Mouse (Mus musculus): ENCODE results near the gene Adamts8. TPM values are rescaled to one million over a fixed set of nuclear protein-coding genes. Genes with fewer than 3 reads are reported as not detected.

Adamts8 gene
- polyA plus RNA-seq, 1 experiment from 2014 or later: 1.2 TPM

- no peak overlapping the region for H3K4me2 ChIP-seq (ENCODE audit: low read depth, low read length)
- no peaks in the 10 kb centered on the region for H3K27me3 ChIP-seq (ENCODE audit: control insufficient read depth, insufficient read depth, low read length)
- no peak for ATAC-seq (ENCODE audit: low read depth)
- no peaks in the 10 kb centered on the region for H3K36me3 ChIP-seq (ENCODE audit: control insufficient read depth, insufficient read depth, low read length)
- H3K4me3 ChIP-seq (ENCODE audit: low read depth, low read length): no peak overlapping the region
- WGBS: 54% methylated on average over 5 of the region's 5 CpGs
- H3K27ac ChIP-seq (ENCODE audit: low read depth, low read length): no peak overlapping the region
- no peaks in the 10 kb centered on the region for H3K4me1 ChIP-seq (ENCODE audit: control insufficient read depth, insufficient read depth, low read length)
- no peak overlapping the region for H3K9ac ChIP-seq (replicated peaks; ENCODE audit: low read depth, low read length)
- H3K9me3 ChIP-seq (ENCODE audit: control insufficient read depth, low read length): no peaks in the 10 kb centered on the region
These were observed 34.6 kb upstream of the Adamts8 start for GRCm38 (mm10) chr9:30907677-30908295.

DNA sequence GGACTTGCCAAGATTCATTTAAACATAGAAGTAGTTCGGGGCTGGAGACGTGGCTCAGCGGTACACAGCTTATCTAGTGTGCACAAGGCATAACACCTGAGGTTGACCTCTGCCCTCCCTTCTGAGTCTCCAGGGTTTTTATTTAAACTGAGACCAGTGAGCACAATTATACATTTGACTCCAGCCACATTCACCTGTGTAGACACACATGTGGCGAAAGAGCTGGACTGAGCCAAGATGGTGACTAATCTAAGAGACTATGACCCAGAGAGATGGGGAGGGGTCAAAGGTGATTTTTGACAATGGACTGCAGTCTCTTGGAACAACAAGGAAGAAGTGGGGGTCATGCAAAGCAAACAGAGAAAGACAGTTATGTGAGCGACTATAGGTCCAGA is 34.1 kb upstream of the Adamts8 start:
- Histone ChIP-seq H3K9me3 (ENCODE audit: control insufficient read depth, low read length) (no peaks in the 10 kb centered on the region), H3K36me3 (ENCODE audit: control insufficient read depth, insufficient read depth, low read length) (no peaks in the 10 kb centered on the region), H3K4me2 (ENCODE audit: low read depth, low read length) (no peak overlapping the region), H3K4me1 (ENCODE audit: control insufficient read depth, insufficient read depth, low read length) (no peaks in the 10 kb centered on the region), H3K27ac (ENCODE audit: low read depth, low read length) (no peak overlapping the region), H3K9ac (replicated peaks; ENCODE audit: low read depth, low read length) (no peak overlapping the region), H3K27me3 (ENCODE audit: control insufficient read depth, insufficient read depth, low read length) (no peaks in the 10 kb centered on the region), H3K4me3 (ENCODE audit: low read depth, low read length) (no peak overlapping the region)
- ATAC-seq (ENCODE audit: low read depth): no peak
- WGBS: 91% methylated on average over 5 of the region's 5 CpGs

DNA sequence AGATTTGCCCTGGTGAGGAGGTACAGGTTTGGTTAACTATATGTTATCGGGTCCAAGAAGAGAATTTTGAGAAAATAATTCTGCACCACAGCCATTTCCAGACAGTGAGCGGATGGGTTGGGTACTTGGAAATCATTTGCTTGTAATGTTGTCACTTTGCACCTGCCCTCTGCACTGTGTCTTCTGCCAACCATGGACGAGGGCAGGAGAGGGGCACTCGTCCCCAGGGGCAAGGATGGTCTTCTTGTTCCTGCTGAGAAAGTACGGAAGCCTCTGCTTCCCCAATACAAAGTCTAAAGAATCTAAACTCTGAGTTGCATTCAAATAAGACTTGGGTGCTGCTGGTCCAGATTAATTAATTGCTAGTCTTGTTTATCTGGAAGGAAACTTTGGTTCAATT is 33.4 kb upstream of the Adamts8 start:
- Histone ChIP-seq H3K4me3 (ENCODE audit: low read depth, low read length) (no peak overlapping the region), H3K27ac (ENCODE audit: low read depth, low read length) (no peak overlapping the region), H3K9me3 (ENCODE audit: control insufficient read depth, low read length) (no peaks in the 10 kb centered on the region), H3K36me3 (ENCODE audit: control insufficient read depth, insufficient read depth, low read length) (no peaks in the 10 kb centered on the region), H3K27me3 (ENCODE audit: control insufficient read depth, insufficient read depth, low read length) (no peaks in the 10 kb centered on the region), H3K4me1 (ENCODE audit: control insufficient read depth, insufficient read depth, low read length) (no peaks in the 10 kb centered on the region), H3K4me2 (ENCODE audit: low read depth, low read length) (no peak overlapping the region), H3K9ac (replicated peaks; ENCODE audit: low read depth, low read length) (no peak overlapping the region)
- WGBS: 86% methylated on average over 5 of the region's 5 CpGs
- ATAC-seq (ENCODE audit: low read depth): no peak

DNA sequence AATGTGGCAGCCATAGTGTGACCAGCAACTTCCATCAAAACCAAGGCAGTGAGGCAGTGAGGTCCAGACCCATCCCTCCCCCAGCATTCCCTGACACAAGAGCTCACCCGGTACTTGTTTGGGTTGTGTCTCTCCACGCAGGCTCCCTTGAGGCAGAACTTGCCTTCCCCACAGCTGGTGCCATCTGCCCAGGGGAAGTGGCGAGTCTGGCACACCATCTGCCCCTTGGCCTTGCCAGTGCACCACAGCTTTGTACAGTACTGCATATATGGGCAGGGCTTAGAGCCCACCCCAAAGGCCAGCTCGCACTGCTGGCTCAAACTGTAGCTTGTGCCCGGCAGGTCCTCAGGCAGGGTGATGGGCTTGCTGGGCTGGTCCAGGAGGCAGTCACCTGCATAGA is 31.9 kb upstream of the Adamts8 start:
- 81% methylated on average over 5 of the region's 5 CpGs for WGBS
- H3K4me2 ChIP-seq (ENCODE audit: low read depth, low read length): no peak overlapping the region
- H3K4me3 ChIP-seq (ENCODE audit: low read depth, low read length): no peak overlapping the region
- no peaks in the 10 kb centered on the region for H3K9me3 ChIP-seq (ENCODE audit: control insufficient read depth, low read length)
- no peak for ATAC-seq (ENCODE audit: low read depth)
- H3K27ac ChIP-seq (ENCODE audit: low read depth, low read length): no peak overlapping the region
- no peaks in the 10 kb centered on the region for H3K4me1 ChIP-seq (ENCODE audit: control insufficient read depth, insufficient read depth, low read length)
- H3K9ac ChIP-seq (replicated peaks; ENCODE audit: low read depth, low read length): no peak overlapping the region
- no peaks in the 10 kb centered on the region for H3K27me3 ChIP-seq (ENCODE audit: control insufficient read depth, insufficient read depth, low read length)
- H3K36me3 ChIP-seq (ENCODE audit: control insufficient read depth, insufficient read depth, low read length): no peaks in the 10 kb centered on the region

GRCm38 (mm10) chr9:30912161-30912560 is 30.2 kb upstream of the Adamts8 start:
- H3K4me1 ChIP-seq (ENCODE audit: control insufficient read depth, insufficient read depth, low read length): no peaks in the 10 kb centered on the region
- no peak overlapping the region for H3K4me3 ChIP-seq (ENCODE audit: low read depth, low read length)
- H3K27me3 ChIP-seq (ENCODE audit: control insufficient read depth, insufficient read depth, low read length): no peaks in the 10 kb centered on the region
- no peak overlapping the region for H3K9ac ChIP-seq (replicated peaks; ENCODE audit: low read depth, low read length)
- 81% methylated on average over 3 of the region's 3 CpGs for WGBS
- H3K9me3 ChIP-seq (ENCODE audit: control insufficient read depth, low read length): no peaks in the 10 kb centered on the region
- no peak for ATAC-seq (ENCODE audit: low read depth)
- H3K27ac ChIP-seq (ENCODE audit: low read depth, low read length): no peak overlapping the region
- H3K4me2 ChIP-seq (ENCODE audit: low read depth, low read length): no peak overlapping the region
- no peaks in the 10 kb centered on the region for H3K36me3 ChIP-seq (ENCODE audit: control insufficient read depth, insufficient read depth, low read length)

- ATAC-seq (ENCODE audit: low read depth): no peak
- 67% methylated on average over 3 of the region's 3 CpGs for WGBS
- no peak overlapping the region for H3K9ac ChIP-seq (replicated peaks; ENCODE audit: low read depth, low read length)
- no peak overlapping the region for H3K4me2 ChIP-seq (ENCODE audit: low read depth, low read length)
- H3K27ac ChIP-seq (ENCODE audit: low read depth, low read length): no peak overlapping the region
- no peaks in the 10 kb centered on the region for H3K4me1 ChIP-seq (ENCODE audit: control insufficient read depth, insufficient read depth, low read length)
- H3K36me3 ChIP-seq (ENCODE audit: control insufficient read depth, insufficient read depth, low read length): no peaks in the 10 kb centered on the region
- no peaks in the 10 kb centered on the region for H3K27me3 ChIP-seq (ENCODE audit: control insufficient read depth, insufficient read depth, low read length)
- H3K9me3 ChIP-seq (ENCODE audit: control insufficient read depth, low read length): no peaks in the 10 kb centered on the region
- H3K4me3 ChIP-seq (ENCODE audit: low read depth, low read length): no peak overlapping the region
These were observed 28.9 kb upstream of the Adamts8 start for GRCm38 (mm10) chr9:30913429-30913828.

GRCm38 (mm10) chr9:30914241-30914640 is 28.1 kb upstream of the Adamts8 start:
- Histone ChIP-seq H3K9me3 (ENCODE audit: control insufficient read depth, low read length) (no peaks in the 10 kb centered on the region), H3K4me2 (ENCODE audit: low read depth, low read length) (no peak overlapping the region), H3K27ac (ENCODE audit: low read depth, low read length) (no peak overlapping the region), H3K36me3 (ENCODE audit: control insufficient read depth, insufficient read depth, low read length) (no peaks in the 10 kb centered on the region), H3K27me3 (ENCODE audit: control insufficient read depth, insufficient read depth, low read length) (no peaks in the 10 kb centered on the region), H3K9ac (replicated peaks; ENCODE audit: low read depth, low read length) (no peak overlapping the region), H3K4me3 (ENCODE audit: low read depth, low read length) (no peak overlapping the region), H3K4me1 (ENCODE audit: control insufficient read depth, insufficient read depth, low read length) (no peaks in the 10 kb centered on the region)
- ATAC-seq (ENCODE audit: low read depth): no peak
- WGBS: 89% methylated on average over 2 of the region's 2 CpGs

GRCm38 (mm10) chr9:30916266-30916968 is 25.9 kb upstream of the Adamts8 start:
- H3K36me3 ChIP-seq (ENCODE audit: control insufficient read depth, insufficient read depth, low read length): no peaks in the 10 kb centered on the region
- H3K4me2 ChIP-seq (ENCODE audit: low read depth, low read length): no peak overlapping the region
- WGBS: 87% methylated on average over 6 of the region's 6 CpGs
- no peak overlapping the region for H3K27ac ChIP-seq (ENCODE audit: low read depth, low read length)
- peaks cover 2% of the 10 kb centered on the region; the same call in 1 of the 2 replicates for H3K4me1 ChIP-seq (ENCODE audit: control insufficient read depth, insufficient read depth, low read length)
- H3K4me3 ChIP-seq (ENCODE audit: low read depth, low read length): no peak overlapping the region
- no peak for ATAC-seq (ENCODE audit: low read depth)
- peaks cover 8% of the 10 kb centered on the region for H3K27me3 ChIP-seq (ENCODE audit: control insufficient read depth, insufficient read depth, low read length)
- H3K9me3 ChIP-seq (ENCODE audit: control insufficient read depth, low read length): no peaks in the 10 kb centered on the region
- H3K9ac ChIP-seq (replicated peaks; ENCODE audit: low read depth, low read length): no peak overlapping the region

- WGBS: 52% methylated on average over 12 of the region's 12 CpGs
- Histone ChIP-seq H3K4me1 (ENCODE audit: control insufficient read depth, insufficient read depth, low read length) (peaks cover 6% of the 10 kb centered on the region; the same call in 1 of the 2 replicates), H3K4me3 (ENCODE audit: low read depth, low read length) (no peak overlapping the region), H3K27ac (ENCODE audit: low read depth, low read length) (no peak overlapping the region), H3K27me3 (ENCODE audit: control insufficient read depth, insufficient read depth, low read length) (peaks cover 12% of the 10 kb centered on the region), H3K9ac (replicated peaks; ENCODE audit: low read depth, low read length) (no peak overlapping the region), H3K9me3 (ENCODE audit: control insufficient read depth, low read length) (no peaks in the 10 kb centered on the region), H3K36me3 (ENCODE audit: control insufficient read depth, insufficient read depth, low read length) (no peaks in the 10 kb centered on the region), H3K4me2 (ENCODE audit: low read depth, low read length) (peak overlapping the region; percentile 14; the same call in 1 of the 2 replicates)
- ATAC-seq (ENCODE audit: low read depth): no peak
These were observed 23.7 kb upstream of the Adamts8 start for GRCm38 (mm10) chr9:30918466-30919356.

All from neural tube, embryonic 14.5 days (tissue).